Mouse (Mus musculus): Measurements from ENCODE around the gene Rpn2. TPM values are rescaled to one million over a fixed set of nuclear protein-coding genes. Genes with fewer than 3 reads are reported as not detected.

The Rpn2 gene
- total RNA-seq (2014; rRNA removed), result 175 and 198 TPM in 2 replicates
- 152 and 184 TPM in 2 replicates for polyA plus RNA-seq (2015; fragmentation: Nextera tagmentation; extraction: Ambion mirVana)

DNA sequence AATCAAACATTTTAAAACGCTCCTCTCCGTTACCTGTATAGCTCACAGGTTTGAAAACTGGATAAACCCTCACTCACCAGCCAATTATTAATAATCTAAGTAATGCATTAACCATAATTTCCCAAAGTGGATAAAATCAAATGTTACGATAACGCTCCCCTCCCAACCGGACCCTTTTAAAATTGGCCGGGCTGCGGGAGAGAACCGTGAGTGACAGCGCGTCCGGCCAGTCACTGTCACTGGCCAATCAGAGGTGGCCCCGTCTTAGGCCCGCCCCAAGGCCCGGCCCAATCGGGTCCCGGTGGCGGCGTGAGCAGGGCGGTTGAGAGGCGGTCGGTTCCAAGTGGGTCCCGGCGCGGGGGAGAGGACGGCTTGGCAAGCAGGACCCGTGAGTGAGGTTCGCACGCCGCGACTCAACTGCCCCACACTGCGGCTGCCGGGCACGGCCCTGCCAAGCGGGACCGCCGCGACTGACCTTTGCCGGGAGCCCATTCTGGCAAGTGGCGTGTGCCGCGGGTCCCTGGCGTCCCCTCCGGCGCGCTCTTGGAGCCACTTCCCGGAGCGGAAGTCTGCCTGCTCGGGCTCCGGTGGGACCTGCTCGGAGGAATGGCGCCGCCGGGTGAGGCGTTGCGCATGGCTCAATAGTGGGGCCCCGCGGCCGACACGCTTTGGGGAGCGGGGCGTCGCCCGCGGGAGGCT lies at the start of gene Rpn2:
TSS of gene Rpn2 (plus strand) at position 301 of the 699 bp plus-strand sequence.
- Histone ChIP-seq H3K36me3 (ENCODE audit: insufficient read depth) (peaks cover 4% of the 10 kb centered on the region; the same call in 1 of the 2 replicates), H3K9me3 (ENCODE audit: low read length) (no peaks in the 10 kb centered on the region), H3K4me3 (ENCODE audit: low read depth, low read length) (peak within 1 kb of the TSS; percentile 88), H3K9ac (peak within 1 kb of the TSS; percentile 77), H3K27ac (ENCODE audit: low read depth, low read length) (peak within 1 kb of the TSS; percentile 96), H3K4me2 (ENCODE audit: low read depth) (peak within 1 kb of the TSS; percentile 76), H3K27me3 (ENCODE audit: insufficient read depth, low read length) (no peaks in the 10 kb centered on the region), H3K4me1 (ENCODE audit: insufficient read depth) (peaks cover 9% of the 10 kb centered on the region; the same call in 1 of the 2 replicates)
- peak; percentile 30; the same call in 1 of the 2 replicates for TF ChIP-seq CTCF (IDR thresholded peaks at IDR 0.05; ENCODE audit: low read depth)
- WGBS, result under 1% methylated on average over 62 of the region's 64 CpGs
- DNase-seq (peak; percentile 97), ATAC-seq (peak; percentile 100)

DNA sequence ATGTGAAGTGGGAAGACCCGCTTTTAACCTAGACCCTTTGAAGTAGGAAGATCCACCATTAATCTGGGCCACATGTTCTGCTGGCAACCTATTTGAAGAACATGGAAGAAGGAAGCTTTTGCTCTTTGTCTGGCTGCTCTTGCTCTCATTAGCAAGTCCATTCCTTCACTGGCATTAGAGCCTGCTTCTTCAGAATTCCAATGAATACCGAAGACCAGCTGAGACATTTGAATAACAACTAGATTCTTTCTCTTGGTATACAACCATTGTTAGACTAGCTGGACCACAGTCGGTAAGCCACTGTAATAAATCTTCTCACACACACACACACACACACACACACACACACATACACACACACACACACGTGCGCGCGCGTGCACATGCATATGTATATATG lies 42.9 kb upstream of the Rpn2 start:
- WGBS, result 77% methylated on average over 8 of the region's 8 CpGs
- TF ChIP-seq CTCF (IDR thresholded peaks at IDR 0.05; ENCODE audit: low read depth), result no peak
- Histone ChIP-seq H3K36me3 (ENCODE audit: insufficient read depth) (no peaks in the 10 kb centered on the region), H3K9ac (no peak overlapping the region), H3K4me1 (ENCODE audit: insufficient read depth) (no peaks in the 10 kb centered on the region), H3K4me2 (ENCODE audit: low read depth) (no peak overlapping the region), H3K4me3 (ENCODE audit: low read depth, low read length) (no peak overlapping the region), H3K9me3 (ENCODE audit: low read length) (no peaks in the 10 kb centered on the region), H3K27ac (ENCODE audit: low read depth, low read length) (no peak overlapping the region), H3K27me3 (ENCODE audit: insufficient read depth, low read length) (no peaks in the 10 kb centered on the region)
- DNase-seq, result no peak
- no peak for ATAC-seq

- no peak overlapping the region for H3K27ac ChIP-seq (ENCODE audit: low read depth, low read length)
- WGBS, result 65% methylated on average over 5 of the region's 5 CpGs
- no peak for TF ChIP-seq CTCF (IDR thresholded peaks at IDR 0.05; ENCODE audit: low read depth)
- no peaks in the 10 kb centered on the region for H3K27me3 ChIP-seq (ENCODE audit: insufficient read depth, low read length)
- H3K9me3 ChIP-seq (ENCODE audit: low read length), result no peaks in the 10 kb centered on the region
- no peaks in the 10 kb centered on the region for H3K4me1 ChIP-seq (ENCODE audit: insufficient read depth)
- no peak overlapping the region for H3K4me2 ChIP-seq (ENCODE audit: low read depth)
- H3K4me3 ChIP-seq (ENCODE audit: low read depth, low read length), result no peak overlapping the region
- no peak for DNase-seq
- ATAC-seq, result no peak
- H3K9ac ChIP-seq, result no peak overlapping the region
- no peaks in the 10 kb centered on the region for H3K36me3 ChIP-seq (ENCODE audit: insufficient read depth)
Observed at GRCm38 (mm10) chr2:157245001-157245400, 33.8 kb upstream of the Rpn2 start.

GRCm38 (mm10) chr2:157245603-157246002 lies 33.2 kb upstream of the Rpn2 start:
- H3K36me3 ChIP-seq (ENCODE audit: insufficient read depth), result no peaks in the 10 kb centered on the region
- H3K27me3 ChIP-seq (ENCODE audit: insufficient read depth, low read length), result no peaks in the 10 kb centered on the region
- H3K27ac ChIP-seq (ENCODE audit: low read depth, low read length), result no peak overlapping the region
- no peaks in the 10 kb centered on the region for H3K4me1 ChIP-seq (ENCODE audit: insufficient read depth)
- DNase-seq (peak; percentile 7), ATAC-seq (no peak)
- WGBS, result 72% methylated on average over 2 of the region's 2 CpGs
- H3K9me3 ChIP-seq (ENCODE audit: low read length), result no peaks in the 10 kb centered on the region
- H3K4me3 ChIP-seq (ENCODE audit: low read depth, low read length), result no peak overlapping the region
- H3K9ac ChIP-seq, result no peak overlapping the region
- no peak for TF ChIP-seq CTCF (IDR thresholded peaks at IDR 0.05; ENCODE audit: low read depth)
- H3K4me2 ChIP-seq (ENCODE audit: low read depth), result no peak overlapping the region

GRCm38 (mm10) chr2:157248111-157248510 lies 30.7 kb upstream of the Rpn2 start:
- Histone ChIP-seq H3K27ac (ENCODE audit: low read depth, low read length) (no peak overlapping the region), H3K9me3 (ENCODE audit: low read length) (no peaks in the 10 kb centered on the region), H3K36me3 (ENCODE audit: insufficient read depth) (no peaks in the 10 kb centered on the region), H3K4me2 (ENCODE audit: low read depth) (no peak overlapping the region), H3K4me3 (ENCODE audit: low read depth, low read length) (no peak overlapping the region), H3K4me1 (ENCODE audit: insufficient read depth) (no peaks in the 10 kb centered on the region), H3K9ac (no peak overlapping the region), H3K27me3 (ENCODE audit: insufficient read depth, low read length) (no peaks in the 10 kb centered on the region)
- ATAC-seq (no peak), DNase-seq (no peak)
- TF ChIP-seq CTCF (IDR thresholded peaks at IDR 0.05; ENCODE audit: low read depth), result no peak

DNA sequence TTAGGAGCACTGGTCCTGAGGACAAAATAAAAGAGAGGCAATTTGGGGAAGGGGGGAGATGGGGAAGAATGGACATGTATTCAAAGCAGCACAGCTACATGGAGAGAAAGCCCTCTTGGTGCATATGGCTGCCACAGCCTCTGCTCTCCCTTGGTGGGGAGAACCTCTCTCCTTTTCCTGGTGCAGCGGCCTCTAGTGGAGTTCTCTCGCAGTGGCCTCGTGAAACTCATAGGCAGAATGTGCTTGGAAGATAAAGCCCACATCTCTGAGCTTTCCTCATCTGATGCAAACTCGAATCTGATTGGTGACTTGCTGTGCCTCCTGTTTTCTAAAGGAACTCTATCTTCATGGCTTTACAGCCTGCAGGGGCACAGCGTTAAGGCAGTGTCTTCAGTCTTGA lies 19.1 kb upstream of the Rpn2 start:
- Histone ChIP-seq H3K9me3 (ENCODE audit: low read length) (no peaks in the 10 kb centered on the region), H3K4me3 (ENCODE audit: low read depth, low read length) (no peak overlapping the region), H3K36me3 (ENCODE audit: insufficient read depth) (no peaks in the 10 kb centered on the region), H3K4me2 (ENCODE audit: low read depth) (no peak overlapping the region), H3K4me1 (ENCODE audit: insufficient read depth) (no peaks in the 10 kb centered on the region), H3K27me3 (ENCODE audit: insufficient read depth, low read length) (no peaks in the 10 kb centered on the region), H3K27ac (ENCODE audit: low read depth, low read length) (no peak overlapping the region), H3K9ac (no peak overlapping the region)
- peak; percentile 77 for ATAC-seq
- WGBS, result 5% methylated on average over 5 of the region's 5 CpGs
- peak; percentile 73 for TF ChIP-seq CTCF (IDR thresholded peaks at IDR 0.05; ENCODE audit: low read depth)
- DNase-seq, result peak; percentile 77

- Histone ChIP-seq H3K4me3 (ENCODE audit: low read depth, low read length) (no peak overlapping the region), H3K27ac (ENCODE audit: low read depth, low read length) (no peak overlapping the region), H3K9ac (no peak overlapping the region), H3K36me3 (ENCODE audit: insufficient read depth) (no peaks in the 10 kb centered on the region), H3K4me2 (ENCODE audit: low read depth) (no peak overlapping the region), H3K27me3 (ENCODE audit: insufficient read depth, low read length) (no peaks in the 10 kb centered on the region), H3K9me3 (ENCODE audit: low read length) (no peaks in the 10 kb centered on the region), H3K4me1 (ENCODE audit: insufficient read depth) (no peaks in the 10 kb centered on the region)
- 84% methylated on average over 5 of the region's 5 CpGs for WGBS
- no peak for ATAC-seq
- no peak for TF ChIP-seq CTCF (IDR thresholded peaks at IDR 0.05; ENCODE audit: low read depth)
- no peak for DNase-seq
Observed at GRCm38 (mm10) chr2:157261930-157262329, 16.9 kb upstream of the Rpn2 start.
